Mouse (Mus musculus) midbrain, embryonic 16.5 days (tissue): ENCODE measurements around the gene Brd2. TPM values are rescaled to one million over a fixed set of nuclear protein-coding genes. Genes with fewer than 3 reads are reported as not detected.
A peak's percentile ranks its signal among the peaks of the same experiment; 100 is the strongest.

ENCODE experiments used
- ATAC-seq: fragments of 200-750 bp; cut with Nextera tagmentation; 2 replicates; pipeline ENCODE4 v1.8.0; 2017; ENCODE audit warnings: moderate TSS enrichment
- H3K27ac ChIP-seq: fragments of 300-500 bp; sonication (generic); 2 replicates; pipeline ENCODE4 v1.5.1; 2014; ENCODE audit warnings: mild to moderate bottlenecking, low read length, mixed read lengths
- H3K27me3 ChIP-seq: fragments of 300-500 bp; sonication (generic); 2 replicates; pipeline ENCODE4 v1.6.1; 2014; ENCODE audit warnings: low read depth, low read length, mixed read lengths; ENCODE audit not compliant: control insufficient read depth, insufficient read depth
- H3K36me3 ChIP-seq: fragments of 300-500 bp; sonication (generic); 2 replicates; pipeline ENCODE4 v1.6.1; 2014; ENCODE audit warnings: mild to moderate bottlenecking, low read length, moderate library complexity, mixed read lengths; ENCODE audit not compliant: control insufficient read depth, insufficient read depth
- H3K4me1 ChIP-seq: fragments of 300-500 bp; sonication (generic); 2 replicates; pipeline ENCODE4 v1.6.1; 2014; ENCODE audit warnings: mild to moderate bottlenecking, low read length, mixed read lengths; ENCODE audit not compliant: control insufficient read depth, insufficient read depth
- H3K4me2 ChIP-seq: fragments of 300-500 bp; sonication (generic); 2 replicates; pipeline ENCODE4 v1.6.1; 2014; ENCODE audit warnings: mild to moderate bottlenecking, low read length, mixed read lengths
- H3K4me3 ChIP-seq: fragments of 300-500 bp; sonication (generic); 2 replicates; pipeline ENCODE4 v1.5.1; 2014; ENCODE audit warnings: low read depth, mild to moderate bottlenecking, low read length, moderate library complexity, mixed read lengths
- H3K9ac ChIP-seq: fragments of 300-500 bp; sonication (generic); 2 replicates; pipeline ENCODE4 v1.6.1; 2014; ENCODE audit warnings: low read depth, low read length, mixed read lengths
- H3K9me3 ChIP-seq: fragments of 300-500 bp; sonication (generic); replicated peaks from 2 replicates; pipeline ENCODE4 v1.6.1; 2014; ENCODE audit warnings: mild to moderate bottlenecking, low read length, mixed read lengths; ENCODE audit not compliant: control insufficient read depth, poor library complexity, severe bottlenecking
- WGBS: fragments of 180-500 bp; shearing (Covaris S2); extraction: QIAGEN DNeasy Blood & Tissue Kit; methylation state at CpG from one replicate; pipeline ENCODE4 v1.1.7; 2014; 5-methylcytosine and 5-hydroxymethylcytosine counted together
- polyA plus RNA-seq: library from polyadenylated mRNA; unstranded; fragments of >200 nt; fragmentation: Nextera tagmentation; extraction: Ambion mirVana; gene quantifications from 2 replicates; pipeline ENCODE4 v1.2.1, GENCODE M21; 2015

The Brd2 gene
- polyA plus RNA-seq, 1 experiment from 2014 or later, result 117 TPM

DNA sequence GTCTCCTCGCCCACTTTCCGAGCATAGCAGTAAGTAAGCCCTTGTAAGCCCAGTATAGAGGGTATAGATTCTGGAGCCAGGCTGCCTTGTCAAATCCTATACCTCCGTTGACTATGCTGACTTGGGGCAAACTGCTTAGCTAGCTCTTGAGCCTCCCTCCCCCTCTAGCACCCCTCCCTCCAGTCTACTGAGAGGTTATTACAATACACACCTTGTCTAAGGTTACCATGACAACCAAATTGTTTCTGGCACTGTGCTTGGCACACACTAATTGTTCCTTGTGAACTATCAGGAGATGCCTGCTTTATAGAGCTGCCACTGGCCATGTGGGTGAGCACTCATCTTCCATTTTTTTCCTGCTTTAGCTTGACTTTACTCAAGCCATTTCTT is 12.6 kb downstream of the Brd2 start:
- peak; percentile 40; the same call in 1 of the 2 replicates for ATAC-seq
- 62% methylated on average over 3 of the region's 3 CpGs for WGBS
- Histone ChIP-seq H3K27ac (0 out of 2 replicates have a peak overlapping the region, but pooled peaks have one; percentile 30), H3K4me3 (no peak overlapping the region), H3K36me3 (peaks cover 39% of the 10 kb centered on the region), H3K27me3 (no peaks in the 10 kb centered on the region), H3K9me3 (no peaks in the 10 kb centered on the region), H3K4me2 (no peak overlapping the region), H3K9ac (no peak overlapping the region), H3K4me1 (0 out of 2 replicates have a peak, but pooled peaks cover under 1% of the 10 kb centered on the region)

DNA sequence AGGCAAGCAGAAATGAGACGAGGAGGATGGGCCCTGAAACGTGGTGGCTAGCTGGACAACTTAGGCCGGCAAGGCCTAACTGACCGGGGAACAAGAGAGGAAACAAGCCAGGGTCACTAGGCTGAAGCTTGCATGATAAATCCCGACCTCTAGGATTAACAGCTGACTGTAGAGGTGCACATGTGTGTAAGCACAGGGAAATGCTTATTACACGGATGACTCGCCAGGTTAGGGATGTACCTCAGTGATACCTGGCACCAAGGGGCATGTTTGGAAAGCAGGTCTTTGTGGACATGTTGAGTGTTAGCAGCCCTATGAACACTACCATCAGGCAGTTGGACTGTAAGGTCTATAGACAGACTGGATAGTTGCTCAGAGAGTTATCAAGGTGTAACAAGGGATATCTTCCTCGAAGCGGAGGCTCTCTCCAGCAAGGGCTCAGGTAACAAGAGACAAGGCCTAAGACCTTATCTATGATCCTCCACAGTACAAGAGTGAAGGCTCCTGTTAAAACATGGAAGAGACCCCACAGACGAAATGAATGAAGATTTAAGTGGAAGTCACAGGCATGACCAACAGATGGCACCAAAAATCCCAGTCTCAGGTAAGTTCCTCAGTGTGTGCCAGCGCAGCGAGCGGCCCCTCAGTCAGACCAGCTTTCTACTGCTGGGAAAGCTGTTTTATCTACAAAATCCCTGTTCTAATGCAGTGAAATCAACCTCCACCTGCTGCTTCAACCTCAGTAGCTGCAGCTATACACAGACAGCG is 13.2 kb downstream of the Brd2 start:
- no peaks in the 10 kb centered on the region for H3K9me3 ChIP-seq
- peak; percentile 37; the same call in 1 of the 2 replicates for ATAC-seq
- no peak overlapping the region for H3K4me3 ChIP-seq
- no peak overlapping the region for H3K9ac ChIP-seq
- no peak overlapping the region for H3K4me2 ChIP-seq
- H3K36me3 ChIP-seq, result peaks cover 34% of the 10 kb centered on the region
- H3K4me1 ChIP-seq, result no peaks in the 10 kb centered on the region
- WGBS, result 72% methylated on average over 14 of the region's 14 CpGs
- 0 out of 2 replicates have a peak overlapping the region, but pooled peaks have one; percentile 30 for H3K27ac ChIP-seq
- H3K27me3 ChIP-seq, result no peaks in the 10 kb centered on the region

DNA sequence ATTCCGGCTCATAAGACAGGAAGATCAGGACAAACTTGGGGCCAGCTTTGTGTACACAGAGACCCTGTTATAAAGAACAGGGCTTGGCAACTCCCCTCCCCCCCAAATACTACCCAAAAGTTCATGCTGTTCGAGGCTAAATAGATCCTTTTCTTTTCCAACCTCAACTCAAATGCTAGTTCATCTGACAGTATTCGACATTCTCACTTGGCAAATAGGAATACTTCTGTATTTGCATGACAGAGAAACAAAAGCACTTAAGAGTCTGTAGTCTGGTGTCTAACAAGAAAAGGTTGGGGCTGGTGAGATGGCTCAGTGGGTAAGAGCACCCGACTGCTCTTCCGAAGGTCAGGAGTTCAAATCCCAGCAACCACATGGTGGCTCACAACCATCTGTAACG is 14.0 kb downstream of the Brd2 start:
- ATAC-seq, result no peak
- 74% methylated on average over 5 of the region's 6 CpGs for WGBS
- H3K9ac ChIP-seq, result no peak overlapping the region
- peaks cover 26% of the 10 kb centered on the region for H3K36me3 ChIP-seq
- H3K27me3 ChIP-seq, result no peaks in the 10 kb centered on the region
- no peak overlapping the region for H3K4me3 ChIP-seq
- H3K4me2 ChIP-seq, result no peak overlapping the region
- no peaks in the 10 kb centered on the region for H3K9me3 ChIP-seq
- no peak overlapping the region for H3K27ac ChIP-seq
- H3K4me1 ChIP-seq, result no peaks in the 10 kb centered on the region

DNA sequence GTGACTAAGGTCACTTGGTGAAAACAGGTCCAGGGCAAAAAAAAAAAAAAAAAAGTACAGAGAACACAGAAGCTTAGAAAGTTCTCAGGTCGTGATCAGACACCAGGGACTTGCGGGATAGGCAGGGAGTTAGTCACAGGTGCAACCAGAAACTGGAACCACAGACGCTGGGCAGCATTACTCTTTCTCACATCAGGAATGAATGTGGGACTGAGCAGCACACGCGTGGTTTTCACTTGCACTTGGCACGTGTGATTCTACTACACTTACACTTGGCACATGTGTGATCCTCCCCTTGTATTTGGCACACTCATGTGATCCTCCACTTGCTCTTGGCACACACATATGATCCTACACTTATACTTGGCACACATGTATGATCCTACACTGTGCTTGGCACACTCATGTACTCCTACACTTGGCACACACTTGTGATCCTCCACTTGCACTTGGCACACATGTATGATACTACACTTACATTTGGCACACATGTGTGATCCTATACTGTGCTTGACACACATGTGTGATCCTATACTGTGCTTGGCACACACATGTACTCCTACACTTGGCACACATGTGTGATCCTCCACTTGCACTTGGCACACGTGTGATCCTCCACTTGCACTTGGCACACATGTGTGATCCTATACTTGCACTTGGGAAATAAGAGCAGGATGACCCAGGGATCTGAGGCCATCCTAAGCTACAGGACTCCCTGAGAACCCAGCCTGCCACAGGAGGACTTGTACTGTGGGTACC is 15.1 kb downstream of the Brd2 start:
- H3K36me3 ChIP-seq, result peaks cover 14% of the 10 kb centered on the region
- H3K9ac ChIP-seq, result no peak overlapping the region
- no peak overlapping the region for H3K4me2 ChIP-seq
- 86% methylated on average over 7 of the region's 7 CpGs for WGBS
- H3K4me3 ChIP-seq, result no peak overlapping the region
- H3K9me3 ChIP-seq, result no peaks in the 10 kb centered on the region
- H3K4me1 ChIP-seq, result no peaks in the 10 kb centered on the region
- no peak for ATAC-seq
- no peak overlapping the region for H3K27ac ChIP-seq
- H3K27me3 ChIP-seq, result no peaks in the 10 kb centered on the region

DNA sequence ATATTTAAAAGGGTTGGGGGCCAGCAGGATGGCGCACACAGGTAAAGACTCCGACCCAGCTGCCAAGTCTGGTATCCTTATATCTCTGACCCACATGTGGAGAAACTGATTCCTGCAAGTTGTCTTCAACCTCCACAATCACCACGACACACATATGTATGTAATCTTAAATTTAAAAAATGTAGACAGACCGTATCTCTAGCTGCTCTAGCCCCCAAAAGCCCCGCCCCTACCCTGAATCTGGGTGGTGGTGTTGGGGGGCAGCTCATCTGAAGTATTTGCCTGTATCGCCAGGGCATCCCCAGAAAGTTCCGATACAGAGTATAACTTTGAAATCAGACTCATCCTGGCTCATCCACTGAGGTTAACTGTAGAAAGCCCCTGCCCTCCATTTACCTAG is 15.9 kb downstream of the Brd2 start:
- WGBS, result 91% methylated on average over 7 of the region's 7 CpGs
- H3K4me3 ChIP-seq, result no peak overlapping the region
- peaks cover 7% of the 10 kb centered on the region for H3K36me3 ChIP-seq
- H3K27ac ChIP-seq, result no peak overlapping the region
- H3K4me2 ChIP-seq, result no peak overlapping the region
- H3K27me3 ChIP-seq, result no peaks in the 10 kb centered on the region
- 0 out of 2 replicates have a peak, but pooled peaks cover 3% of the 10 kb centered on the region for H3K4me1 ChIP-seq
- no peaks in the 10 kb centered on the region for H3K9me3 ChIP-seq
- no peak overlapping the region for H3K9ac ChIP-seq
- ATAC-seq, result no peak

DNA sequence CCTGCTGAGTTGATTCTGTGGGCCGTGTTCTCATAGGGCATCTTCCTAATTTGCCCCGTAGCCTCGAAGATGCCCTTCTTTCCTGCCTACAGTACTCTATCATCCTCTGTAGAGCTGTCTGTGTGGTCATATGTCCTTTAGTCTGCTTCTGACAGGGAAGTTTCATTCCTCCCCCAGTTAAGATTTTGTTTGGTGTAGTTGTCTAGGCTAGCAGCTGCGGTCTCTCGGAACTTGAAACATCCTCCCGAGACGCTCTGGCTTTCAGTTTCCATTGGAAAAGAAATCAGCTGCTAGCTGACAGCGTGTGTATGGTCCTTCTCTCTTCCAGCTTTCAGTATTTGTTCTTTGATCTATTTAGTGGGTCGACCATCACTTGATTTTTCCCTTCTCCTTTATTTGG is 17.6 kb downstream of the Brd2 start:
- 0 out of 2 replicates have a peak, but pooled peaks cover 3% of the 10 kb centered on the region for H3K4me1 ChIP-seq
- H3K4me2 ChIP-seq, result no peak overlapping the region
- no peak overlapping the region for H3K4me3 ChIP-seq
- H3K27ac ChIP-seq, result no peak overlapping the region
- H3K36me3 ChIP-seq, result no peaks in the 10 kb centered on the region
- H3K9ac ChIP-seq, result no peak overlapping the region
- H3K27me3 ChIP-seq, result no peaks in the 10 kb centered on the region
- WGBS, result 90% methylated on average over 9 of the region's 9 CpGs
- H3K9me3 ChIP-seq, result no peaks in the 10 kb centered on the region
- ATAC-seq, result no peak

DNA sequence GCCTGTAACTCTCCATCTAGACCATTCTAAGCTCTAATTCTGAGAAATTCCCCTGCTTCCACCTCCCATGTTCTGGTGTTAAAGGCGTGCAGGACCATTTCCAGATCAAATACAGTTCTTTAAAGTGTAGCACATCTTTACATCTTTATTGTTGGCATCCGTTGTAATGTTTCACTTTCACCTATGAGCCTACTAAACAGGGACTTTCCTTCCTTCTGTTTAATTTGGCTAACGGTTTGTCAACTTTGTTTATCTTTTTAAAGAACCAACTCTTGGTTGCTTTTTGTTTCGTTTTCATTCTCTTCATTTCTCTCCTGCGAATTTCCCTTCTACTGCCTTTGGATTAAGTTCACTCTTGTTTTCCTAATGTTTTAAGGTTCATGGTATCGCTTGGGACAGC is 19.6 kb downstream of the Brd2 start:
- Histone ChIP-seq H3K36me3 (no peaks in the 10 kb centered on the region), H3K4me2 (no peak overlapping the region), H3K4me3 (no peak overlapping the region), H3K27ac (no peak overlapping the region), H3K27me3 (no peaks in the 10 kb centered on the region), H3K4me1 (0 out of 2 replicates have a peak, but pooled peaks cover 3% of the 10 kb centered on the region), H3K9ac (no peak overlapping the region), H3K9me3 (no peaks in the 10 kb centered on the region)
- WGBS, result 80% methylated on average over 6 of the region's 6 CpGs
- no peak for ATAC-seq

DNA sequence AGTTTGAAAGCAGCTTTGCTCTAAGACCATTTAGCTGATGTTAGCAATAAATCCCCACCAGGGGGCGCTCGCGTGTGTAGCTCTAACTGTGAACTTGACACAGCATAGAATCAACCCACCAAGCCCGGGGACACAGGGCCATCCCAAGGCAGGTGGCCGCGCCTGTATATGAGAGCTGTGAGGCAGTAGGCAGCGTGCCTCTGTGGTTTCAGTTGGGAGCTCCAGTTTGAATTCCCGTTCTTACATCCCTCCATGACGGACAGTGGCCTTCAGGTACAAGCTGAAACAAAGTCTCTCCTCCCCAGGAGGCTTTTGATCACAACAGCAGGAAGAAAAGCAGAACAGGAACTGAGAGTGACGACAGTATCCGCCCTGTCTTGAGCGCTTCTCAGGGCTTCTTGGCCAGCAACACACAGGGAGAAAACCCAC is 20.8 kb downstream of the Brd2 start:
- Histone ChIP-seq H3K9ac (peak overlapping the region; percentile 48; the same call in 1 of the 2 replicates), H3K36me3 (no peaks in the 10 kb centered on the region), H3K9me3 (no peaks in the 10 kb centered on the region), H3K27me3 (no peaks in the 10 kb centered on the region), H3K4me2 (peak overlapping the region; percentile 51), H3K4me1 (0 out of 2 replicates have a peak, but pooled peaks cover 3% of the 10 kb centered on the region), H3K27ac (no peak overlapping the region), H3K4me3 (0 out of 2 replicates have a peak overlapping the region, but pooled peaks have one; percentile 9)
- ATAC-seq, result peak; percentile 88
- 6% methylated on average over 12 of the region's 12 CpGs for WGBS

DNA sequence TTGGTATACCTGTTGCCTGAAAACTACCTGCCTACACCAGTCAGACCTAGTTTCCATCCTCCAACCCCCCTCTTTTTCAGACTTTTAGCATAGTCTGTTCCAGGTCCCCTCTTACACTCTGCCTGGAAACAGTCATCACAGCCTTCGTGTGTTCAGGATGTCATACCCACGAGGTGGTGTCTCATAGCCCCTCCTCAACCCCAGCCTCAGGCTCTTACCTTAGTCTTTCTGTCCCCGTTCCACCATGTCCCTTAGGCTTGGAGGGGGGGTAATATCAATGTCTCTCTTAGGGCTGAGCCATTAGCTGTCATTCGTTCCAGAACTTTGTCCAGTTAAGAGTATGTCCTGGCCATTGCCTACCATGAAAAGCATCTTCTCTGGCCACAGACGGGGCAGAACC is 21.2 kb downstream of the Brd2 start:
- Histone ChIP-seq H3K9me3 (no peaks in the 10 kb centered on the region), H3K9ac (no peak overlapping the region), H3K36me3 (no peaks in the 10 kb centered on the region), H3K4me2 (no peak overlapping the region), H3K27me3 (no peaks in the 10 kb centered on the region), H3K27ac (no peak overlapping the region), H3K4me1 (0 out of 2 replicates have a peak, but pooled peaks cover 3% of the 10 kb centered on the region), H3K4me3 (no peak overlapping the region)
- ATAC-seq, result peak; percentile 28; the same call in 1 of the 2 replicates
- WGBS, result 30% methylated on average over 5 of the region's 5 CpGs
